Mouse (Mus musculus) ES-CJ7 (cell line): ENCODE measurements at regions not wholly inside any gene's neighbourhood (a gene's known extent, or its start where the extent isn't known, plus 50 kb on each side); places are given as distances from the start of the nearest gene placed in this dataset.
A peak's percentile ranks its signal among the peaks of the same experiment; 100 is the strongest.

Experiments
- DNase-seq: peaks from one replicate; pipeline ENCODE4 v3.0.0; 2011; ENCODE audit warnings: low read depth, low spot score

GRCm38 (mm10) chr9:47133454-47133853, 134.9 kb downstream of the Gm4791 start:
- DNase-seq = no peak

DNA sequence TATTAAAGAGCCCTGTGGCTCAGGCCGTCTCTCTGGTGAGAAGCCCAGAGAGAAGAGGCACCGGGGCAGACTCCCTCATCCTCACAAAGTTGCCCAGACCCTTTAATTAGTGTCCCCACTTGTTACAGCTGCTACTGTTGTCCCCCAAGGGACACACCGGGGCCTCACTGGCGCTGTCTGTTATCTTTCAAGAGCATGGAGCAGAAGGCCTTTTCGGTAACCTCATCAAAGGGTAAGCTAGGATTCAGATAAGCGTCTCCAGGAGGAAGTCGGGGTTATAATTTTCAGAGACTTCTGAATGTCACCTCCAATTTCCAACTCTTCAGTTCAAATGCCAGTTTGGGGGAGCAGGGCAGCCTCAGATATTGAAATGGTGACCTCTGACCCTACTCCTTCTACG, 135.3 kb downstream of the Gm4791 start:
- no peak for DNase-seq

DNA sequence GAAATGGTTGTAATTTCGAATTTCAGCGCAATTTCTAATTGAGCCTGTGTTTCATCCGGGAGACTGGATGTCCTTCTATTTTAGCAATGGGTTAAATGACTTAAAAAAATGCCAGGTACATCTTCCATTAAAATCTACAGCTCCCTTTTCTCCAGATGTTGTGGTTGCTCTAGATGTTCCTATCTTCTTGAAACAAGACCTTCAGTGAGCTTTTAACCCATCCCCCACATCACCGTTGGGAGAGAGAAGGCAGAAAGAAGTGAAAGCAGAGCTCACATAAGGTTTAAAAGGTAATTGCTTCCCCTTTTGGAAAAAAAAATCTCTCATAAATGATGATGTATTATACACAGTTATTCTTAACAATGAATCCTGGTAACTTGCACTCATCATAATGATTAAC, 135.9 kb downstream of the Gm4791 start:
- DNase-seq = no peak

- DNase-seq = no peak
These were observed 138.1 kb downstream of the Gm4791 start for GRCm38 (mm10) chr9:47136641-47137040.

DNA sequence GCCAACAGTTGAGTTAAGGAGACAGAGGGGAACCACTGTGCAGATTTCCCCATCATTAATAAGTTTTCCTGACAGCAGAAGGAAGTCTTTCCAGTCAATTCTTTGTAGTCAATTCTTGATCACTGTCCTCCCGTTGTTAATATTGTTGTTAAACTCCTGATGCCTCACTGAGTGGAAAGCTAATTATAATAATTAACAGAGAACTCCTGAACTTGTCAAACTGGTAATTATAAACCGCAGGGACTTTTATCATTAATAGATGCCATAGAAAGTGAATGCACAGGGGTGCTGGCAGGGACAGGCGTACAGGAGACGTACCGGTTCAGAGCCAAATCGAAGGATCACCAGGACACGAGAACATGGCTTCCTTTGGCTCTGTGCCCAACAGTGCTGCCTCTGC, 154.9 kb downstream of the Gm4791 start:
- no peak for DNase-seq

DNA sequence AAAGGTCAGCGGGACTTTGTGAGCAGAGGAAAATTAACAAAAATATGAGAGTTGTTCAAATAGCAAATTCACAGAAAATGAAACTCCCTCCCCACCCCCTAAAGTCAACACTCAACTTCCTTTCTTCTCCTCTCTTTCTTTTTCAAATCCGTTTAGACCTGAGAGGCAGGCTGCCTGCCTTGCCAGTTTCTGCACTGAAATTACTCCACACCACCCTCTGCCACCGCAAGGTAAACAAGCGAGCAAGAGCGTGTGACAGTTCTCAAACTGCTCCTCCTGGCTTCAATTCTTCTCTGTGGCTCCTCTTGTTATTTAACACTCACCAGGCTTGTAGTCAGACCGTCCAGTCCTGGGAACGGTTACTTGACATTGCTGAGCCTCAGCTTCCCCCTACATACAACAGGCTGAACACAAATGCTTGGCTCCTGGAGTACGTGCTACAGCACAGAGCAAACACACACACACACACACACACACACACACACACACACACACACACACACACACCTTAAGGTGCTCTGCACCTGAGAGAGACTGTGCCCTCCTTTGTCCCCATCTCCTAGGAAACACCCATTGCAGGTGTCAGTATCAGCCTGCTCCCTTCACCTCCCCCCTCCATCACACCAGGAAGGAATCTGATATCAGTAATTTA, 167.1 kb downstream of the Gm4791 start:
- no peak for DNase-seq

- DNase-seq = no peak
These were observed 169.2 kb downstream of the Gm4791 start for GRCm38 (mm10) chr9:47167681-47168240.

DNA sequence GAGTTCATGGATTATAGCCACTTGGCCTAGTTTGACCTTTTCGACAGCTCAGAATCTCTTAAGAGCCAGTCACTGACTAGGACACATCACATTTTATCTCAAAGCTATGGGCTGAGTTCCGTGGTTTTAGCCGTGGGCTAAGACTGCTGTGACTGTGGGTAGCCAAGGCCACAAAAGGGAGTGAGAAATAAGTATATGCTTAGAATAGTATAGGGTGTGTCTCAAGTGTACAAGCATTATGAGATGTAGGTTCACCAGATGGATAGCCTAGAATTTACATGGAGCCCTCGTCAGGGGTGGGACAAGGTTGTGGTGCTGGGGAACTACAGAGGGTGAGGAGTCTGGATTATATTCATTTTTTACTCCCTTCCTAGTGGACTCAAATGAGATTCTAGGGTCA, 177.5 kb downstream of the Gm4791 start:
- DNase-seq = no peak

- no peak for DNase-seq
These were observed 219.6 kb downstream of the Gm4791 start for GRCm38 (mm10) chr9:47218101-47218500.

DNA sequence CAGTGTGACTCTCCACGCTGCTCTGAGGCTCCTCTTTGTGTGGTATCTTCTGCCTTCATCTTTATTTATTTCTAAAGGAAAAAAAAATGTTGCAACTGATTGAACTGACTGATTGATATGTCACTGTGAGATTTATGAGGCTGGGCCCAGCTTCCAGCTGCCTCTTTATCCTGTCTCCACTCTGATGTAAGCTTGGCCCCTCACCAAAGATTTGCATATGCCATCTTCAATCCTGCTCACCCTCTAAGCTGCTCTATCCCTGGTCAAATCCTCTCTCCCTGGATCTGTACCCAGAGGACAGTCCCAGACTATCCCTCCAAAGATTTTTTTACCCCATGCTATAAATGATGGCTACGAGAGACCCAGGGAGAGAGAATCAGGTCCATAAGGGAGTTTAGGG, 225.0 kb downstream of the Gm4791 start:
- no peak for DNase-seq

DNA sequence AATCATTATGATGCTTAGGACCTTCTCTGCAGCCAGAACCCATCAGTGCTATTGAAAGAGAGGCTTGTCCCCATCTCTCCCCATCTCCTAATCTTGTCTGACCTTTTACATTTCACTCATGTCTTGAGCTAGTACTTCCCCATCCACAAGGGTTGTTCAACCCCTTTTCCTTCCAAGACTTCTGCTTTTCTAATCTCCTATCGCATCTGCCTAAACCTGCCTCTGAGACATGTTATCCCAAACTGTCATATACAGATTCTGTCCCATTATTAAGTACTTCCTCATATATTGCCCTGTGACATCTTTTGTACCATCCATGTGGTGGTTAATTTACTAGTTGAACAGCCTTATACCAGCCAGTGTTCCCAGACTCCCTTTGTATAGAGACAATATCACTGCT, 225.7 kb downstream of the Gm4791 start:
- DNase-seq = no peak

- no peak for DNase-seq
These were observed 228.1 kb downstream of the Gm4791 start for GRCm38 (mm10) chr9:47226476-47227271.

- no peak for DNase-seq
These were observed 228.8 kb downstream of the Gm4791 start for GRCm38 (mm10) chr9:47227298-47227697.

DNA sequence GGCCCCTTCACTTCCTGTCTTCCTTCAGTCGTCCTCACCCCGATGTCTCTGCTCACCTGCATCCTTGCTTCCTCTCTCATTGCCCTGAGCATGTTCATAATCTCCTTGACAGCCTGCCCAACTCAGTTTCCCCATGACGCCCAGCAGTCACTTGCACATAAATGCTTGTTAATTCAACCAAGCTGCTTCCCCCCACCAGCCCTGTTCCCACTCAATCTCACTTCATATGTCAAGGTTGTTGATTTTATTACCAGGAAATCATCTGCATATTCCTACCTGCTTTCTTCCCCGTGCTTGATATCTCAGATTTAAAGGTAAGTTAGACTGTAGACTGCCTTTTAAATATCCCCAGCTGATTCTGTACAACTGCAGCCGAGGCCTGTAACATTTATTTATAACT, 230.2 kb downstream of the Gm4791 start:
- DNase-seq = no peak

GRCm38 (mm10) chr9:47229296-47229695, 230.8 kb downstream of the Gm4791 start:
- DNase-seq = no peak

- no peak for DNase-seq
These were observed 242.4 kb downstream of the Gm4791 start for GRCm38 (mm10) chr9:47240950-47241349.

DNA sequence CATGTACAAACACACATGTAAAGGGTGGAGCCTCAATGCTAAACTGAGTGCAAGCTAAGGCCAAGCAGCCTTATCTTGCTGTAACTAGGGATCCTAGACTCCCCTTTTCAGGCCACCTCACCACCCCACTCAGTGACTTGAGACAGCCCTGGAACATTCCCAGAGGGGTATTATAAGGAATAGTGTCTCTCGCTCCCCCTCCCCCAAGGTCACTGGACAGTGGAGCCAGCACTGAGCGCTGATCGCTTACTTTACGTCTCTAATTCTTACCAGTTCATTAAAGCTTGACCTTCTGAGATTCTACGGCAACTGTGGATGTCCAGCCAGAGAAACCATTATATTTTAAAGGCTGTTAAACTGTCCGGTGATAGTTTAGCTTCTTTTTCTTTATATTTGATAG, 243.5 kb downstream of the Gm4791 start:
- no peak for DNase-seq

- no peak for DNase-seq
These were observed 244.0 kb downstream of the Gm4791 start for GRCm38 (mm10) chr9:47242526-47242925.

- DNase-seq = no peak
These were observed 250.5 kb downstream of the Gm4791 start for GRCm38 (mm10) chr9:47249029-47249428.

- peak; percentile 35 for DNase-seq
These were observed 252.6 kb downstream of the Gm4791 start for GRCm38 (mm10) chr9:47251160-47251559.

DNA sequence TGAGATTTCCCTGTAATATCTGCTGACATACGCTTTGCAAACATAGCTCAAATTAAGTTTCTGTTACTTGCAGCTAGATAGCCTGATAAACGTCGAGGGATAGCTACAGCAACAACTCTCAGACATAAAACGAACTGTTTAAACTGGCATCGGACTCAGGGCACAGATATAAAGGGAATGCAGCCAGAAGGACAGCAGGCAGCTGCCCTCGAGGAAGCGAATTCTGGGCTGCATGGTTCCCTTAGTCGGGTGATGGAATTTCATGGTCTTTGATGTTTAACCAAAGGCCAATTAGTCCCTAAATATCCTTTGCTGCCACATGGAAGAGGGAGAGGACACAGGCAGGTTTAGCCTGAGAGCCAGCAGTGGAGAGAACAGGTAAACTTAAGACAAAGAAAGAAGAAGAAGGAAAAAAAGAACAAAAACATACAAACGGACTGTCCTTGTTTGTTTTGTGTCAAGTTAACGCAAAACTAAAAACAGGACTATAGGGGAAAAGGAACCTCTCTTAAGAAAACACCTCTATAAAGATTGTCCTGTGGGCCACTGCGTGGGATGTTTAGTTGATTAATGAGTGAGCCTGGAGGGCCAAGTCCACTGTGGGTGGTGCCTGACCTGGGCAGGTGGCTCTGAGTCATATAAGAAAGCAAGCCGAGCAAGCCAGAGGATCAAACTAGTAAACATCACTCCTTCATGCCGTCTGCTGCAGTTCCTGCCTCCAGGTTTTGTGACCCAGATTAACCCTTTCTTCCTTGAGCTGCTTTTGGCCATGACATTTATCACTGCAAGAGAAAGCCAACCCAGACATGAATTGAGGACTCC, 255.5 kb downstream of the Gm4791 start:
- DNase-seq = no peak

DNA sequence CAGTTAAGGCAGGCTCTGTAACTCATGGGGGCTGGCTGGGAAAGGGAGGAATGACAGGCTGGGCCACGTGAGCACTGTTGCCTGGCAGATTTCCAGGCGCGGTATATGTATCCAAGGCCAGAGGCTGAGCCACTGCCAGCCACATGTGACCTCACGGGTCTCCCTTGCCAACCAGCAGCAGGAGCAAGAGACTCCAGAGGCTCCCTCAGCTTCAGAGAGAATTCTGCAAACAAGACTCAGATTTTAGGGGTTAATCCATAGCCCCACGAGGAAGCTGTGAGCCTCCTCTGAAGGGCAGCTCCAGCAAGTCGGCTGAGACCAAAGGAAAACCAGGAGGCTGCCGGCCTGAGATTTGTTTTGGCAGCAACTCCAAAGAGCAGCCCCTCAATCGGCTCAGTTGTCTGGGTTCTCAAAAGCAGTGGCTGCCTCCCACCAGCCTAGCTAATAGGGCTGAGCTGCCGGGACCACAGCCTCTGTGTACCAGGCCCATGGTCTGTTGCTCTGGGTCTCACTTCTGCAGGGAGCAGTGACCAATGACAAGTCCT, 264.0 kb upstream of the Cadm1 start:
- DNase-seq = no peak
